Mouse (Mus musculus) inflammation-experienced regulatory T-cells, adult 6 months (primary cell): ENCODE measurements around the gene Tepsin. TPM values are rescaled to one million over a fixed set of nuclear protein-coding genes. Genes with fewer than 3 reads are reported as not detected.

ENCODE experiments used
- ATAC-seq: one replicate; pipeline ENCODE4 v1.8.0; 2017
- polyA plus RNA-seq, 3 experiments: library from polyadenylated mRNA; unstranded; fragments of 100-300 nt; shearing (Covaris generic); gene quantifications; one replicate each; pipeline ENCODE4 v1.2.1; 2017

Gene Tepsin
- polyA plus RNA-seq, 3 experiments from 2014 or later = 8.1 to 12.5 (median 9.3) TPM

- ATAC-seq = no peak
Measured at GRCm38 (mm10) chr11:120110554-120110953, 12.0 kb upstream of the Tepsin start.

- ATAC-seq = no peak
Measured at GRCm38 (mm10) chr11:120109558-120110210, 11.2 kb upstream of the Tepsin start.

- ATAC-seq = no peak
Measured at GRCm38 (mm10) chr11:120107796-120108195, 9.3 kb upstream of the Tepsin start.

- no peak for ATAC-seq
Measured at GRCm38 (mm10) chr11:120107026-120107425, 8.5 kb upstream of the Tepsin start.

- no peak for ATAC-seq
Measured at GRCm38 (mm10) chr11:120103431-120103997, 5.0 kb upstream of the Tepsin start.

- no peak for ATAC-seq
Measured at GRCm38 (mm10) chr11:120101036-120101435, 2.5 kb upstream of the Tepsin start.

GRCm38 (mm10) chr11:120092817-120093591, 5.5 kb downstream of the Tepsin start:
- no peak for ATAC-seq

GRCm38 (mm10) chr11:120090661-120091060, 7.9 kb downstream of the Tepsin start:
- ATAC-seq = no peak

GRCm38 (mm10) chr11:120086702-120087152, 11.8 kb downstream of the Tepsin start, which contains the start of gene Cep131:
Cep131 (minus strand) TSS chr11:120086827.
- ATAC-seq = peak; percentile 99

GRCm38 (mm10) chr11:120085891-120086627, 12.5 kb downstream of the Tepsin start:
- ATAC-seq = peak; percentile 15

GRCm38 (mm10) chr11:120080282-120080681, 18.2 kb downstream of the Tepsin start:
- no peak for ATAC-seq

GRCm38 (mm10) chr11:120076191-120076590, 22.3 kb downstream of the Tepsin start:
- no peak for ATAC-seq

- ATAC-seq = no peak
Measured at GRCm38 (mm10) chr11:120072986-120073647, 25.4 kb downstream of the Tepsin start.

- no peak for ATAC-seq
Measured at GRCm38 (mm10) chr11:120071731-120072320, 26.7 kb downstream of the Tepsin start.

GRCm38 (mm10) chr11:120071065-120071464, 27.5 kb downstream of the Tepsin start:
- ATAC-seq = no peak

- ATAC-seq = no peak
Measured at GRCm38 (mm10) chr11:120070286-120070930, 28.1 kb downstream of the Tepsin start.

- ATAC-seq = no peak
Measured at GRCm38 (mm10) chr11:120069261-120069660, 29.3 kb downstream of the Tepsin start.

GRCm38 (mm10) chr11:120067834-120068233, 30.7 kb downstream of the Tepsin start:
- no peak for ATAC-seq

- no peak for ATAC-seq
Measured at GRCm38 (mm10) chr11:120065291-120065690, 33.2 kb downstream of the Tepsin start.

GRCm38 (mm10) chr11:120064668-120065040, 33.9 kb downstream of the Tepsin start:
- ATAC-seq = no peak

GRCm38 (mm10) chr11:120064006-120064667, 34.4 kb downstream of the Tepsin start:
- ATAC-seq = no peak
